Mouse (Mus musculus) thymus, adult 2 months (tissue): Measurements from ENCODE around the gene Aox4.

Experiments
- CTCF ChIP-seq: fragments of 200-500 bp; IDR thresholded peaks from 2 replicates; pipeline ENCODE4 v1.5.1; 2012; ENCODE audit warnings: mild to moderate bottlenecking, control low read depth, low read length, moderate library complexity, borderline replicate concordance; ENCODE audit not compliant: control insufficient read depth, poor library complexity, insufficient read depth; ENCODE audit errors: extremely low read depth
- POLR2A ChIP-seq: fragments of 200-500 bp; IDR thresholded peaks from 2 replicates; pipeline ENCODE4 v1.6.1; 2012; ENCODE audit warnings: mild to moderate bottlenecking, low read length, control low read depth, moderate library complexity; ENCODE audit not compliant: control insufficient read depth, poor library complexity, insufficient read depth; ENCODE audit errors: extremely low read depth

DNA sequence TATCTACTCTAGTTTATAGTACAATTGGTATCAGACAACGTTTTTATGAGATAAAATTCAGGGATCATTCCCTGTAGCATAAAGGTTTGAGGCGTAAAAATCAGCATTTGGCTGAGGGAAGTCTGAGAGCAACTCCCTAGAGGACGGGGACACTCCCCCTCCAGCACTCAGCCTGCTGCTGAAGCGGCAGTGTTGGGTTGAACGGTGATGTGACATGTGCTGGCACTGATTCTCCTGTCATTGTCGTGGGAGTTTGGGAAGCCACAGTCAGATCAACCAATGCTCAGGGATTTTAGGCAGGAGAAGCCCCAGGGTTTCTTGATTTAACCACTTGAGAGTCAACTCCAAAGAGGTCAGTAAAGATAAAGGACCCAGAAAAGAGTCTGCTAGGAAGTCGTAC is 74.3 kb downstream of the Aox4 start:
- TF ChIP-seq POLR2A = no peak
- TF ChIP-seq CTCF = no peak
